Mouse (Mus musculus) layer of hippocampus, postnatal 25 days (tissue): ENCODE measurements around the gene Trim25. TPM values are rescaled to one million over a fixed set of nuclear protein-coding genes. Genes with fewer than 3 reads are reported as not detected.
A peak's percentile ranks its signal among the peaks of the same experiment; 100 is the strongest.
"Not testable (repeated sequence)": the region's sequence is repeated elsewhere in the genome, so short reads cannot be mapped to it uniquely, and the experiment has no call there.

Experiments used
- DNase-seq, 2 experiments: peaks; one replicate each; pipeline ENCODE4 v3.0.0; 2022; ENCODE audit warnings: mixed read lengths in 2 of 2, low spot score in 1 of 2; ENCODE audit errors: extremely low spot score in 1 of 2
- total RNA-seq, 2 experiments: library from RNA; stranded (reverse); gene quantifications; 2 replicates each; pipeline ENCODE4 v1.2.3; 2021

Trim25 gene
- total RNA-seq, 2 experiments from 2014 or later, result 3.5 to 4.1 TPM

GRCm38 (mm10) chr11:88993625-88994024, 5.6 kb upstream of the Trim25 start:
- peak in 1 of 2 experiments; percentile 37 for DNase-seq

GRCm38 (mm10) chr11:88994492-88994891, 4.7 kb upstream of the Trim25 start:
- DNase-seq, result no peak

- no peak for DNase-seq
These were observed 3.6 kb upstream of the Trim25 start for GRCm38 (mm10) chr11:88995616-88996015.

- no peak for DNase-seq
These were observed 2.7 kb upstream of the Trim25 start for GRCm38 (mm10) chr11:88996427-88996826.

- not testable (repeated sequence) for DNase-seq
These were observed 1.8 kb upstream of the Trim25 start for GRCm38 (mm10) chr11:88997343-88997742.

GRCm38 (mm10) chr11:88998406-88998805, 770 bp upstream of the Trim25 start:
- no peak for DNase-seq

- no peak for DNase-seq
These were observed 749 bp downstream of the Trim25 start for GRCm38 (mm10) chr11:88999723-89000526.

- DNase-seq, result no peak
These were observed 1.3 kb downstream of the Trim25 start for GRCm38 (mm10) chr11:89000527-89000819.

GRCm38 (mm10) chr11:89001569-89001968, 2.4 kb downstream of the Trim25 start:
- no peak for DNase-seq

- DNase-seq, result no peak
These were observed 2.9 kb downstream of the Trim25 start for GRCm38 (mm10) chr11:89002068-89002467.

GRCm38 (mm10) chr11:89002621-89003020, 3.4 kb downstream of the Trim25 start:
- no peak for DNase-seq

- no peak for DNase-seq
These were observed 3.9 kb downstream of the Trim25 start for GRCm38 (mm10) chr11:89003078-89003477.

GRCm38 (mm10) chr11:89003726-89004125, 4.5 kb downstream of the Trim25 start:
- DNase-seq, result no peak

GRCm38 (mm10) chr11:89005473-89005872, 6.3 kb downstream of the Trim25 start:
- no peak for DNase-seq

- DNase-seq, result no peak
These were observed 7.2 kb downstream of the Trim25 start for GRCm38 (mm10) chr11:89006404-89006803.

GRCm38 (mm10) chr11:89007582-89007981, 8.4 kb downstream of the Trim25 start:
- no peak for DNase-seq

GRCm38 (mm10) chr11:89009066-89009465, 9.9 kb downstream of the Trim25 start:
- DNase-seq, result no peak

- no peak for DNase-seq
These were observed 10.3 kb downstream of the Trim25 start for GRCm38 (mm10) chr11:89009496-89009895.

- DNase-seq, result no peak
These were observed 13.1 kb downstream of the Trim25 start for GRCm38 (mm10) chr11:89012241-89012640.

- no peak for DNase-seq
These were observed 18.5 kb downstream of the Trim25 start for GRCm38 (mm10) chr11:89017514-89018182.

GRCm38 (mm10) chr11:89020681-89021305, 21.6 kb downstream of the Trim25 start:
- no peak for DNase-seq

GRCm38 (mm10) chr11:89021687-89022086, 22.5 kb downstream of the Trim25 start:
- no peak for DNase-seq
